In genomic region chr9:58457481-58457955, GRCm38 (mm10) we compare ENCODE assay signal across 10 mouse cellular contexts. TPM values are rescaled to one million over a fixed set of nuclear protein-coding genes. Genes with fewer than 3 reads are reported as not detected.
DNase-seq lines count a peak whose midpoint lies in the region; ATAC-seq and TF ChIP-seq lines count a peak whose summit lies in the region.
"Had no signal": no experiment of that assay in that cellular context is flagged by ENCODE, and none has a peak within 500 bp of the region (broad histone marks: within the 10 kb centered on the region; RNA-seq: fewer than 3 reads in every experiment).

No protein-coding gene starts in this region.

- WGBS in kidney, adult 2 months: 69% methylated on average over 7 of the region's 7 CpGs
- 70% methylated on average over 7 of the region's 7 CpGs for WGBS in kidney, embryonic 14.5 days
- 38% methylated on average over 7 of the region's 7 CpGs for WGBS in embryonic facial prominence, embryonic 14.5 days
- 69% methylated on average over 7 of the region's 7 CpGs for WGBS in lung, postnatal 0 days

- peak; percentile 40 for DNase-seq in kidney, adult 2 months
- DNase-seq in embryonic facial prominence, embryonic 14.5 days (ENCODE audit: low spot score): peak; percentile 80
- DNase-seq in kidney, postnatal 4 days: peak; percentile 39 to 58
- DNase-seq in retina, embryonic 14.5 days (ENCODE audit: low spot score): peak; percentile 22
- no peak for DNase-seq in left cerebral cortex, adult 11 months (ENCODE audit: low spot score)
- DNase-seq in lung, postnatal 0 days (ENCODE audit: low spot score): no peak
- DNase-seq in gastrocnemius, adult 8-10 months (ENCODE audit: low spot score in 2 of 2): no peak

- H3K9ac ChIP-seq in kidney, embryonic 14.5 days (ENCODE audit: low read depth, low read length): no peak overlapping the region
- no peak overlapping the region for H3K9ac ChIP-seq in embryonic facial prominence, embryonic 14.5 days (ENCODE audit: low read depth, low read length)
- no peak overlapping the region for H3K9ac ChIP-seq in lung, postnatal 0 days (replicated peaks; ENCODE audit: low read depth)

- no peaks in the 10 kb centered on the region for H3K36me3 ChIP-seq in kidney, adult 2 months (ENCODE audit: control insufficient read depth, insufficient read depth, low read length)
- H3K36me3 ChIP-seq in kidney, embryonic 14.5 days (ENCODE audit: control insufficient read depth, insufficient read depth, low read length): no peaks in the 10 kb centered on the region
- no peaks in the 10 kb centered on the region for H3K36me3 ChIP-seq in embryonic facial prominence, embryonic 14.5 days (ENCODE audit: control insufficient read depth, insufficient read depth, low read length)
- H3K36me3 ChIP-seq in lung, postnatal 0 days (ENCODE audit: insufficient read depth, low read length): no peaks in the 10 kb centered on the region

- H3K4me2 ChIP-seq in kidney, embryonic 14.5 days (replicated peaks; ENCODE audit: low read depth, low read length): no peak overlapping the region
- no peak overlapping the region for H3K4me2 ChIP-seq in embryonic facial prominence, embryonic 14.5 days (ENCODE audit: low read depth, low read length)
- no peak overlapping the region for H3K4me2 ChIP-seq in lung, postnatal 0 days (replicated peaks; ENCODE audit: low read depth, low read length)

- H3K9me3 ChIP-seq in kidney, embryonic 14.5 days (ENCODE audit: control insufficient read depth, low read length): no peaks in the 10 kb centered on the region
- H3K9me3 ChIP-seq in embryonic facial prominence, embryonic 14.5 days (ENCODE audit: control insufficient read depth, low read length): no peaks in the 10 kb centered on the region
- no peaks in the 10 kb centered on the region for H3K9me3 ChIP-seq in lung, postnatal 0 days (ENCODE audit: low read length)

- no peak for TF ChIP-seq POLR2A in kidney, adult 2 months (IDR thresholded peaks at IDR 0.05; ENCODE audit: low read depth, low read length)

- H3K27me3 ChIP-seq in kidney, adult 2 months (replicated peaks; ENCODE audit: control insufficient read depth, insufficient read depth, low read length): no peaks in the 10 kb centered on the region
- H3K27me3 ChIP-seq in kidney, embryonic 14.5 days (ENCODE audit: control insufficient read depth, insufficient read depth, low read length): no peaks in the 10 kb centered on the region
- no peaks in the 10 kb centered on the region for H3K27me3 ChIP-seq in embryonic facial prominence, embryonic 14.5 days (replicated peaks; ENCODE audit: control insufficient read depth, insufficient read depth, low read length)
- H3K27me3 ChIP-seq in lung, postnatal 0 days (replicated peaks; ENCODE audit: insufficient read depth, low read length): no peaks in the 10 kb centered on the region
- H3K27me3 ChIP-seq: Patski had no signal

- no peak overlapping the region; the same call in 1 of the 2 replicates for H3K27ac ChIP-seq in kidney, adult 2 months (ENCODE audit: insufficient read depth, low read depth, low read length)
- no peak overlapping the region for H3K27ac ChIP-seq in kidney, embryonic 14.5 days (ENCODE audit: low read depth, low read length)
- H3K27ac ChIP-seq in embryonic facial prominence, embryonic 14.5 days (replicated peaks; ENCODE audit: low read depth, low read length): peak overlapping the region; percentile 42; the same call in 1 of the 2 replicates
- no peak overlapping the region for H3K27ac ChIP-seq in lung, postnatal 0 days (ENCODE audit: low read length)

- TF ChIP-seq CTCF in kidney, adult 2 months (conservative IDR thresholded peaks at IDR 0.05; ENCODE audit: insufficient read depth, insufficient read length, low read depth, low read length): no peak
- no peak for TF ChIP-seq CTCF in lung, postnatal 0 days (IDR thresholded peaks at IDR 0.05)

- TF ChIP-seq EP300 in lung, postnatal 0 days (IDR thresholded peaks at IDR 0.05): no peak

- ATAC-seq in kidney, embryonic 14.5 days (ENCODE audit: low FRiP score, low TSS enrichment): no peak
- peak; percentile 77 for ATAC-seq in embryonic facial prominence, embryonic 14.5 days (ENCODE audit: low read depth)
- ATAC-seq in lung, postnatal 0 days: no peak
- ATAC-seq: Patski had no signal

- H3K4me3 ChIP-seq in kidney, adult 2 months (ENCODE audit: insufficient read depth, low read depth, low read length): no peak overlapping the region
- H3K4me3 ChIP-seq in kidney, embryonic 14.5 days (ENCODE audit: low read length): no peak overlapping the region
- no peak overlapping the region for H3K4me3 ChIP-seq in embryonic facial prominence, embryonic 14.5 days (ENCODE audit: low read depth, low read length)
- no peak overlapping the region for H3K4me3 ChIP-seq in lung, postnatal 0 days (ENCODE audit: low read depth, low read length)

- H3K4me1 ChIP-seq in kidney, adult 2 months (ENCODE audit: control insufficient read depth, insufficient read depth, low read length): no peaks in the 10 kb centered on the region
- H3K4me1 ChIP-seq in kidney, embryonic 14.5 days (ENCODE audit: control insufficient read depth, insufficient read depth, low read length): no peaks in the 10 kb centered on the region
- H3K4me1 ChIP-seq in embryonic facial prominence, embryonic 14.5 days (ENCODE audit: control insufficient read depth, insufficient read depth, low read length): peaks cover 23% of the 10 kb centered on the region
- H3K4me1 ChIP-seq in lung, postnatal 0 days (ENCODE audit: insufficient read depth, low read depth, low read length): no peaks in the 10 kb centered on the region

RNA-seq across cellular contexts. Expression of gene Insyn1, which starts 30.9 kb away (rescaled TPM):
- polyA plus RNA-seq in kidney, adult 2 months (2012; rRNA removed): 2.7 and 2.9 TPM in 2 replicates
- 3.0 and 4.0 TPM in 2 replicates for polyA plus RNA-seq in kidney, embryonic 14.5 days (2014; fragmentation: Nextera tagmentation; extraction: Ambion mirVana)
- polyA plus RNA-seq in embryonic facial prominence, embryonic 14.5 days (2014; fragmentation: Nextera tagmentation; extraction: Ambion mirVana): 4.9 and 5.0 TPM in 2 replicates
- polyA plus RNA-seq in lung, postnatal 0 days (2015; fragmentation: Nextera tagmentation; extraction: Ambion mirVana): 1.0 and 1.2 TPM in 2 replicates
- total RNA-seq in gastrocnemius, adult 8-10 months (2022): 10 to 100 TPM; 21.3 to 34.2 (median 28.3) TPM
- total RNA-seq: common myeloid progenitor, adult 5-6 weeks had no signal

Comparison
In these comparisons a context has a peak if more than half of its experiments do, and no peak if none do; other contexts are left out.
1. DNase-seq: peak in kidney, adult 2 months (single experiment), embryonic facial prominence, embryonic 14.5 days (single experiment), kidney, postnatal 4 days (2 of 2) and retina, embryonic 14.5 days (single experiment); none in left cerebral cortex, adult 11 months (single experiment), lung, postnatal 0 days (single experiment) and gastrocnemius, adult 8-10 months (0 of 2).